Mouse (Mus musculus): ENCODE data around the gene Olfr218.
"Not testable (repeated sequence)": the region's sequence is repeated elsewhere in the genome, so short reads cannot be mapped to it uniquely, and the experiment has no call there.

Olfr218 gene

GRCm38 (mm10) chr1:173197508-173197907, at the start of gene Olfr218:
Gene Olfr218 (plus strand): TSS chr1:173197808.
- DNase-seq (ENCODE audit: low spot score): no peak

GRCm38 (mm10) chr1:173174154-173174842, 23.3 kb upstream of the Olfr218 start:
- DNase-seq (ENCODE audit: low spot score): no peak

- DNase-seq (ENCODE audit: low spot score): no peak
These were observed 7.1 kb upstream of the Olfr218 start, which contains the start of gene Olfr1406 for GRCm38 (mm10) chr1:173190540-173190939. Gene Olfr1406 (minus strand): TSS chr1:173190640.

GRCm38 (mm10) chr1:173192059-173192458, 5.5 kb upstream of the Olfr218 start:
- no peak for DNase-seq (ENCODE audit: low spot score)

- no peak for DNase-seq (ENCODE audit: low spot score)
These were observed 1.2 kb upstream of the Olfr218 start for GRCm38 (mm10) chr1:173196359-173196758.

- no peak for DNase-seq (ENCODE audit: low spot score)
These were observed 14.5 kb downstream of the Olfr218 start, which contains the start of gene Olfr1404 for GRCm38 (mm10) chr1:173212092-173212491. Gene Olfr1404 (plus strand): TSS chr1:173212392.

GRCm38 (mm10) chr1:173216481-173216880, 18.9 kb downstream of the Olfr218 start:
- no peak for DNase-seq (ENCODE audit: low spot score)

- DNase-seq (ENCODE audit: low spot score): no peak
These were observed 29.5 kb downstream of the Olfr218 start, which contains the start of gene Fcer1a for GRCm38 (mm10) chr1:173227081-173227480. Gene Fcer1a (minus strand): TSS chr1:173227214.

GRCm38 (mm10) chr1:173237004-173237403, 39.4 kb downstream of the Olfr218 start:
- not testable (repeated sequence) for DNase-seq (ENCODE audit: low spot score)

- DNase-seq (ENCODE audit: low spot score): no peak
These were observed 52.3 kb downstream of the Olfr218 start for GRCm38 (mm10) chr1:173249888-173250287.
